Mouse (Mus musculus) activated CD4-positive, CD25-positive, alpha-beta regulatory T cell, adult 4 months (primary cell): ENCODE results near the gene Anp32a. TPM values are rescaled to one million over a fixed set of nuclear protein-coding genes. Genes with fewer than 3 reads are reported as not detected.
A peak's percentile ranks its signal among the peaks of the same experiment; 100 is the strongest.

ENCODE experiments used
- ATAC-seq: one replicate; pipeline ENCODE4 v1.8.0; 2017
- polyA plus RNA-seq, 2 experiments: library from polyadenylated mRNA; unstranded; fragments of 100-300 nt; shearing (Covaris generic); gene quantifications; one replicate each; pipeline ENCODE4 v1.2.1; 2017

The Anp32a gene
- polyA plus RNA-seq: 100 to 1,000 TPM; 108 to 132 TPM

DNA sequence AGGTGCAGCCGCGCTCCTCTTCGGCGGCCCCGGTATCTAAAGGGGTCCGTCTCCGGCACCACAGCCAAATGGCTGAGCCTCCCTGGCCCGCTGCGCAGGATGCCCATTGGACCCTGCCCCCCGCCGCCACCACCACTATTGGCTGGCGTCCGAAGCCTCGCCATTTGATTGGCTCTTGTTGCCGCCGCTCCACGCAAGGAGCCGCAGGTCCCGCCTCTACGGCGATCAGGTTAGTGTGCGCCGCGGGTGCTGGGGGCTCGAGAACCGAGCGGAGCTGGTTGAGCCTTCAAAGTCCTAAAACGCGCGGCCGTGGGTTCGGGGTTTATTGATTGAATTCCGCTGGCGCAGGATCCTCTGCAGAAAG is at the start of gene Anp32a:
Gene Anp32a, plus strand, starts transcription at position 171 of the 364 bp plus-strand sequence.
- ATAC-seq: peak; percentile 75

GRCm38 (mm10) chr9:62295006-62295698 is 45.9 kb upstream of the Anp32a start:
- ATAC-seq: peak; percentile 40

DNA sequence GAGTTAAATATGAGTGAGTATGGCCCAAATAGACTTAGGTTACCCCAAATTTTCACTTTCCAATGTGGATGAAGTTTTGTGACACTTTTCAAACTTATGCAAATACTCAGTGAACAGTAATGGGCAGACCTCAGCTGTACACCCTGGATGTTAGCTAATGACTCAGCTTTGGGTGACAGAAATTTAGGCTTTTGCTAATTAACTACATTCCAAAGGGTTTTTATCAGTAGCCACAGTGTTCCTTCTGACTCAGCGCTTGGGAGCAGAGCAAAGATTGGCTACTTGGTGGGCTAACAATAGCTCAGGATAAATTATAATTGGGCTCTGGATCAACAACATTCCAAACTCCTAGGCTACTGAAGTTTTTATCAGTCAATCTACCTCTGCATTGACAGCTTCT is 44.2 kb upstream of the Anp32a start:
- no peak for ATAC-seq

DNA sequence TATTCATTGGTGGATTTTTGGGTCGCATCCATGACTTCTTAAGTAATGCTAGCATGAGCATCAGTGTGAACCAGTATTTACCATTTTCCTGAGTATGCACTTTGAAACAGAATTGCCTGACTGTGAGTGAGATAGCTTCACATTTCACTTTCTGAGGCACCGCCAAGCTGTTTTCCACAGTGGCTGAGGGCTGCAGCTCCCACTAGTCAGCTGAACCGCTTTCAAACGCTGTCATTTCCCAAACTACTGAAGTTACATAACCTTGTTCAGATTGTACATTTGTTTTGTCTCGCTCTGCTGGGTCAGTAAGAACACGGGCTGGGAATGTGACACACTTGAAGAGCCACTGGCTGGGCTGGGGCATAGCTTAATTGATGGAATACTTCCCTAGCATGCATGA is 25.5 kb upstream of the Anp32a start:
- ATAC-seq: no peak

DNA sequence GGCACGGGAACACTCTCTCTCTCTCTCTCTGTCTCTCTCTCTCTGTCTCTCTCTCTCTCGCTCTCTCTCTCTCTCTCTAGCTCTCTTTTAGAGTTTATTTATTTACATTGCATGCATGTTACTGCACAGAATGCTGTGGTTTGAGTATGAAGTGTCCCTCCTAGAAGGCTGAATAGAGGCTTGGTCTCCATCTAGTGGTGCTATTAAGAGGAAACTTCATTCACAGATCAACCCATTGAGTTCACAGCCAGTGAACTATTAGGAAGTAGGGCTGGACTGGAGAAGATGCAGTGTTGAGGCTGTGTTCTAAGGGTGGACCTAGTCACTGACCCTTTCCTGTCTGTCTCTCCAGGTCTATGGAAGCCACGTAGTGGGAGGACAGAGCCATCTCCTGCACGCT is 22.4 kb upstream of the Anp32a start:
- no peak for ATAC-seq

DNA sequence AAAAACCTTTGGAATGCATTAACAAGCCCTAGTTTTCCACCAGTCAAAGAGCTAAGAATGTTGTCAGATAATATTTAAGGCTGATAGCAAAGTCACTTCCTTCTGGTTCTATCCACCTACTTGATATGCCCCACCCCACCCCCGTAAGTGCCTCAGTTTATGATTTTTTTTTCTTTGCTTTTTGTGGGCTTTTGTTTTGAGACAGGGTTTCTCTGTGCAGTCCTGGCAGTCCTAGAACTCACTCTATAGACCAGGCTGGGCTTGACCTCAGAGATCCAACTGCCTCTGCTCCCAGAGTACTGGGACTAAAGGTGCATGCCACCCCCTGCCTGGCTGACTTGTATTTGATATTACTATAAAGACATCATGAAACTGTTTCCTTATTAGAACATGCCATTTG is 17.3 kb upstream of the Anp32a start:
- no peak for ATAC-seq

DNA sequence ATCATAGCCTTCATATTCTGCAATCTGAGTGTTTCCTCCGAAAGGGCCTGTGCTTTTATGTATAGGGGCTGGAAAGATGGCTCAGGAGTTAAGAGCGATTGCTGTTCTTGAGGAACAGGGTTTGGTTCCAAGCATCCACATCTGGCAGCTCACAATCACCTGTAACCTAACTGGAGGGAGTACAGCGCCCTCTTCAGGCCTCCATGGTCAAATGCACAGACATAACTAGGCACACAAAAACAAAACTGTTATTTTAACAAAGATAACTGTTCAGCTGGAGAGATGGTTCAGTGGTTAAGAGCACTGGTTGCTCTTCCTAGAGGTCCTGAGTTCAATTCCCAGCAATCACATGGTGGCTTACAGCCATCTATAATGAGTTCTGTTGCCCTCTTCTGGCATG is 15.1 kb upstream of the Anp32a start:
- no peak for ATAC-seq

DNA sequence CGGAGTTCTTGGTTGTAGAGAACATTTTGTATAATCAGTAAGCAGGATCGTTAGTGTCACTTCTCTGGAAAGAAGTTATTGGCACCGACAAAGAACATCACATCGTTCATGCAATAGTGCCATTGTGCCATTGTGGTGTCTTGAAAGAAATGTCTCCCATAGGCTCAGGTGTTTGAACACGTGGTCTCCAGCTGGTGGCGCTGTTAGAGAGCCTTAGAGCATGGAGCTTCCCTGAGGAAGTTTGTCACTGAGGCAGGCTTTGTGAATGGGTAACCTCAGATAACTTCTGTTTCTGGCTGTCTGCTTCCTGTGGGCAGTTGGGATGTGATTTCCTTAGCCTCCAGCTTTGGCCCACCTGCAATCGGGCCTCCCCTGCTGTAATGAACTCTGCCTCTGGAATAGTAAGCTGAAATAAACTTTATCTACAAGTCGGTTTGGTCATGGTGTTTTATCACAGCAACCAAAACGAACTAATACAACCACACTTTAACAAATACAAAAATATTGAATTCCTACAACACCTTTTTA is 6.7 kb upstream of the Anp32a start:
- ATAC-seq: no peak

DNA sequence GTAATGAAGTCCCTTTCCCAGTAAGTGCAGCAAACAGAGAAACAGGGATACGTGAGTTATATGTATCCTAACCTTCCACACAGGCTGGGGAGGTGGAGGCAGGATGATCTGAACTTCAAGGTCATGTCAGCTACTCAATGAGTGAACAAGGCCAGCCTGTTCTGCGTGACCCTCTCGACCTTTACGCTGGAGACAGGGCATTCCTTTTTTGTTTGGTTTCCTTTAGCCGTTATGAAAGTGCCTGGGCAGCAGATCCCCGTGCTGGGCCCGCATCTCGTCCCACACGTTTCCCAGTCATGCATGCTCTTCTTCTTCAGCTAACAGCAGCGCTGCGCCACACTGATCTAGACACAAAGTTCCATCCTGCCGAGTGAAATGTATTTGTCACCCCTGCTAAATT is 5.7 kb upstream of the Anp32a start:
- ATAC-seq: no peak

GRCm38 (mm10) chr9:62337924-62338635 is 3.0 kb upstream of the Anp32a start:
- no peak for ATAC-seq

DNA sequence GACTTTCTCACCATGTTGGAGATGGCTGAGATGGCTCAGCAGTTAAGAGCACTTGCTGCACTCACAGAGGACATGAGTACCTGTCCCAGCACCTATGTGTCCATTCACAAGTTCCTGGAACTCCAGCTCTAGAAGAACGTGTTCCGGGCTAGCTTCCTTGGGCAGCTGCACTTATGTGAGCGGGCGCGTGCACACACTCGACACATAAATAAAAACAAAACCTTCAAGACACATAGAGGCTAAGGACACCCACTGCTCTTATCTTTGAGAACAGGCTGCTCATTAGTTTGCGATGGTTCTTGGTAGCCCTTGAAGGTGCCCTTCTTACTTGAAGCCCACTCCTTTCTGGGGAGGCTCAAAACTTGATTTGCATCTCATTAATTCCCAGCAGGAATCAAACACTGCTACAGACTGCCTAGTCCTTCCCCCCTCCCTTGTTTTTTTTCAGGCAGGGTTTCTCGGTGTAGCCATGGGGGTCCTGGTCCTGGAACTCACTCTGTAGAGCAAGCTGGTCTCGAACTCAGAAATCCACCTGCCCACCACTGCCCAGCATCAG is 2.4 kb upstream of the Anp32a start:
- ATAC-seq: no peak

- no peak for ATAC-seq
Measured at GRCm38 (mm10) chr9:62340301-62341122, 581 bp upstream of the Anp32a start.

DNA sequence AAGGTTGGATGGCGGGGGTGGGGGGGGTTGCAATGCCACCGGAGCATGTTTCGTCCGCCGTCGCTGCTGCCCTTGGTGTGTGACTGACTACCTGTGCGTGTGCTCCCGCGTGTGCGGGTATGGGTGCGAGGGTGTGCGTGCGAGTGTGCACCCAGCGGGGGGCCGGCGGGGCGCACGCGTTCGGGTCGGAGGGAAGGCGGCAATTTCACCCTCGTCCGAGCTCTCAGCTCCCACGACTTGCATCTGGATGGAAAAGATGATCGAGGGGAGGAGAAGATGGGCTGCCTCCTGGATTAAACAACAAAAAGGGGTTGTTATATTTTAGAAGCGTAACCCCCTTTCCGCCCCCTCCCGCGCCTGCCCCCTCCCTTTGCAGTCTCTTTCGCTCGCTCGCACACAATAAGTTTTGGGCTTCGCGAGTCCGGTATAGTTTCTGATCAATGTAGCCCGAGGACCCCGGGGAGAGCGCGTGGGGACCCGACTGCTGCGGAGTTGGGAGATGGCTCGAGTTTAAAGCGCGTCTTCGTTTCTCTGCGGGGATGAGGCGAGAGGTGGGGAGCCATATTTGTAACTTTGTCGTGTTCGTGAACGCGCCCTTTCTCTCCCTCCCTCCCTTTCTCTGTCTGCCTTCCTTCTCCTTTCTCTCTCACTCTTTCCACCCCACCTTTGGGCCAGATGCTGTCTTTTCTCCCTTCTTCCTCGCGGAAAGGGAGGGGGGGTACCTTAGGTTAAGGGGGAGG is 778 bp downstream of the Anp32a start:
- no peak for ATAC-seq

GRCm38 (mm10) chr9:62342441-62343191 is 1.5 kb downstream of the Anp32a start:
- ATAC-seq: no peak

DNA sequence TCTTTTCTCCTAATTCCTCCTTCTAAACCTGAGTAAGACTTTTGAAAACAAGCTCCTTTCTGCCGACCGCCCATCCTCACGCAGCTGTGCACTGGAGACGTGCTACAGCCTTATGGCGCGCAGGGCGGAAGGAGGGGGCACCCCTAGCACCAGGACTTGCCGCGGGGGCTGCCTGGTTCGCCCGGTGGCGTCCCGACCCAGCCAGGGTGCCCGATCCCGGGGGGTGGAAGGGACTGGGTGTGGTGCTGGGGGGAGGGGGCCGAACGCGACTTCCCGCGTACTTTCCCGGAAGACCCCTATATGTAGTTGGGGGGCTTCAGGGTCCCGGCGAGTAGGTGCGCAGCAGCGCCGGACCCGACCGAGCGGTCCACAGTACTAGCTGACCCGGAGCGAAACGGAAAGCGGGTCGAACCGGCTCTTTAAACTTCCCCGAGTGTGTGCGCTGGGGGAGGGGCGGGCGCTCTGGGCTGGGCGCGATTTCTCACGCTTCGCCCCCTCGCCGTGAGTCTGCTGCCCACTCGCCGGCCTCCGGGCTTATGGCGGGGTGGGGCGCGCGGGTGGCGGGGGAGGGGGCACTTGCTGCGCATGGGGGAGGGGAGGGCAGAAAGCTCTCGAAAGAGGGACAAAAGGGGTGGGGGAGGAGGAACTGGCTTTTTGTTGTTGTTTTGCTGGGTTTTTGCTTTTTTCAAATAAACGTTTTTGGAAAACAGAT is 2.3 kb downstream of the Anp32a start:
- ATAC-seq: peak; percentile 12

- ATAC-seq: no peak
Measured at GRCm38 (mm10) chr9:62343904-62344491, 2.9 kb downstream of the Anp32a start.

GRCm38 (mm10) chr9:62344545-62344944 is 3.5 kb downstream of the Anp32a start:
- ATAC-seq: peak; percentile 47

DNA sequence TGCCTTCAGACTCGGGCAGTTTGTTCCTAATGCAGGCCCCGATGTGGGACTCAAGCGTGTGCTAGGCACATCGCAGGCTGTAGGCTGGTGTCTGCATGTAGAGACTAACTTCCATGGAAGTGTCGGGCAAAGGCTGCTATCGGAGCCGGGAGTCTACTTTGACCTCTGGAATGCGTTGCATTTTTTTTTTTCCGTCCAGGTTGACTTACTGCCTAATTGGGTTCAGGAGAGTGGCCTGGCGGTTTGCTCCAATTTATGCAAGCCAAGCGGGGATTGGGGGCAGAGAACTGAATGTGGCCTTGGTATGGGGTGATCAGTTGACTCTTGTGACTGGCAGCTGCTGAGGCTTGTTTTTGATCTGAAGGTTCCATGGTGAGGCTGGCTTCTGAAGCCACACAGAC is 4.0 kb downstream of the Anp32a start:
- ATAC-seq: no peak

- ATAC-seq: no peak
Measured at GRCm38 (mm10) chr9:62345633-62346387, 4.7 kb downstream of the Anp32a start.

DNA sequence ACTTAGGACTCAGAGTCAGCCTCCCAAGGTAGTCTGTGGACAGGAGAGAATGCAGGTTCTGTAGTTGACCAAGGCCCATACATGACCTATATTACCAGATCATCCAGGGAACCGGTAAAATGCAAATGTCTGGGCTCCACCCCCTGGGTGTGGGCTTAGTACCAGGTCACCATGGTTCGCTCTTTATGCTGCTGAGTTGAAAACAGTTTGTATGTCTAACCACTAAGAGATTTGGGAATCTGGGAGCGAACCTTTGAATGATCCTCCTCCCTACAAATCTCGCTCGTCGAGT is 5.2 kb downstream of the Anp32a start:
- ATAC-seq: no peak
